Mouse (Mus musculus): ENCODE results near the gene Arfgef3.
"Not testable (repeated sequence)": the region's sequence is repeated elsewhere in the genome, so short reads cannot be mapped to it uniquely, and the experiment has no call there.

Arfgef3 gene

DNA sequence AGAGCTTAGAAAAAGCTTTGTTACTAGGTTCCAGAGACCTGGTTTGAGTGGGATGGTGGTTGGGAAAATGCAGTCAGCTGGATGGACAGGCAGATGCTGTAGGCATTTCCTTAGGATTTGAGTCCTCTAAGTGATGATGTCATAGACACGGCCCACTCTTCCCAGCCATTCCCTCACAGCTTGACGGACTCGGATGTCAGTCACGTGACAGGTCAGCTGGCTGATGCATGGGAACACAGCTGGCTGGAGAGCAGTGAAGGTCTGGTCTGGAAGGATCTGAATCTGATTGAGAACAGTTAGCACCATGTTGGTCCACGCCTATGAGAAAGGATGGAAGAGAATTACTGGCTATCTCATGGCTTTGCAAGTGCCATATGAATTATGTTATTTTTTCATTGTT is 154.3 kb downstream of the Arfgef3 start:
- in situ Hi-C loops (cut with MboI, MseI) = no loop called here

GRCm38 (mm10) chr10:18584188-18584587 is 159.6 kb downstream of the Arfgef3 start:
- in situ Hi-C loops (cut with MboI, MseI) = no loop called here

DNA sequence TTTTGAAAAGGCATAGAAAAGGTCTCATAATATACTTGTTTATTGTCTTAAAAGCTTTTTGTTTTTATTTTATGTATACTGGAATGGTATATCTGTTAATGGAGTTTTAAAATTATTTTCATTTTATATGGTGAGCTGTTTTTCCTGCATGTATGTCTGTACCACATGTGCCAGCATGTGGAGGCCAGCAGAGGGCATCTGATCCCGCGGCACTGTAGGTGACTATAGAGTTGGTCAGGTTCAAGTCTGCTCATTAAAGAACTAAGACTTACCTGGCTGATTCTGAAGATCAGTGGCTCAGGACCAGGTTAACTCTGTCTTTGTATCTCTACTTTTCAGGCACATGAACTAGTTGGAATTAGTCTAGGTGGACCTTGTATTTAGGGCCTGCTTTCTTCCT is 171.2 kb downstream of the Arfgef3 start:
- in situ Hi-C loops (cut with MboI, MseI) = no loop called here

GRCm38 (mm10) chr10:18562940-18563339 is 180.8 kb downstream of the Arfgef3 start:
- in situ Hi-C loops (cut with MboI, MseI) = loop anchor here (5.0 to 10.0 kb wide), 3 partner anchors 39 to 349 kb away; no protein-coding TSS in a partner anchor

DNA sequence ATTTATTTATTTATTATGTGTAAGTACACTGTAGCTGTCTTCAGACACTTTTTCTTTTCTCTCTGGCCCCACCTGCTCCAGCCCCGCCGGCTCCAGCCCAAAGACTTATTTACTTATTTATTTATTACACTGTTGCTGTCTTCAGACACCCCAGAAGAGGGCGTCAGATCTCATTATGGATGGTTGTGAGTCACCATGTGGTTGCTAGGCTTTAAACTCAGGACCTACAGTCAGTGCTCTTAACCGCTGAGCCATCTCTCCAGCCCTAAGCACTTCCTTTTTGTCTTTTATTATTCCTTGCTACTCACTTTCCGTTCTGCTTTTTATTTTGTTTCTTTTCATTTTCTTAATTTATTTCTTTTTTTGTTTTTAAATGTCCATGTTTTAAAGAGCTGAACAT is 182.3 kb downstream of the Arfgef3 start:
- in situ Hi-C loops (cut with MboI, MseI) = loop anchor here (5.0 to 10.0 kb wide), 3 partner anchors 41 to 351 kb away; no protein-coding TSS in a partner anchor

DNA sequence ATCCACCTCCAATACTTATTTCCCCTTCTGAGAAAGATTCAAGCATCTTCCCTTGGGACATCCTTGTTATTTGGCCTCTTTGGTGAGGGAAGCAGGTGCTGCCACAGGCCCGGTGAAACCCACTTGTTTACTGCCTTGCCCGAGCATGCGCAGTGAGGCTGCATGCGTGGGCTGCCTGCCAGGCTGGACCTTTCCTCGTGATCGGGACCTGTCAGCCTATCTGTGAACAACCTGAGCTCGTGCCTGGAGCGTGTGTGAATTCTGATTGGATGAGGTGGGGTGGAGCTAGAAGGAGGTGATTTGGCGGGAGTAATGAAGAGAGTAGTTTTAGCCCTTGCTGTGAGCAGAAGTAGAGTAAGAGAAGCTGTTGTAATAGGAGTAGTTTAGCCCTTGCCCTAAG is 184.7 kb downstream of the Arfgef3 start:
- in situ Hi-C loops (cut with MboI, MseI) = not testable (repeated sequence)

DNA sequence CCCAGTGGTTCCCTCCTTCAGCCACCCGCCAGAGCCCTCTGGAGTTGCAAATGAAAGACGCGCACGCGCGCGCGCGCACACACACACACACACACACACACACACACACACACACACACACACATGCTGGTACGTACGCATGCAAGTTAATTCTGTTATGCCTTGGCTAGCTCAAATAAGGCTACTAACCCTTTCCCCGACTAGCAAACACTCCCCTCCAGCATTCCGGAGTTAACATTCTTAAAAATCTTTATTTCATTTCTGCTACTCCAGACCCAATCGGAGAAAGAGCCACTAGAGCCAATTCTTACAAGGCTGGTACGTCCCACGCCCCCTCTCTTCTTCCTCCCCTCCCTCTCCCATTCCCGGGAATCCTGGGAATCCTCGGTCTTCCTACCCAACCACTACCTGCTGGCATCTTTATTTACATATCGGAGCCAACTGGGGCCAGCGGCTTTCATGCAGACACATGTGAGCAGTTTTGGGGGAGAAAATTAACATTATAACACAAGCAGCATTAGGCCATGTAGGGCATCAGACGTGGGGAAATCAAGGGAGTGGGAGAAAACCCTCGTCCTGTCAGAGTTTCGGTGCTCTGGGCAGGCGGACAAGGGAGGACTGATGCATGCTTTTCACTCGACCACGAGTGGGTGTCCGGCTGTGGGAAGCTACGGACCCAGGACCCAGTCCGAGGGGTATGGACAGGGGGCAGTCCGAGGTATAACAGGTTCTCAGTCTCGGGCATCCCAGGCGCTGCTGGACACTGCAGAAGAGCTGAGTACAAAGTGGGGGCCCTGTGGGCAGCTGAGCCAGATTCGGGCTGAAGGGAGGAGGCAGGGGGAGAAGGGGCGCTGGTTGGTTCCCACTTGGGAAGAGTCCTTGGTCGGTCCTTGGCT is 194.2 kb downstream of the Arfgef3 start:
- in situ Hi-C loops (cut with MboI, MseI) = no loop called here

- in situ Hi-C loops (cut with MboI, MseI) = no loop called here
Measured at GRCm38 (mm10) chr10:18547381-18547780, 196.4 kb downstream of the Arfgef3 start.

DNA sequence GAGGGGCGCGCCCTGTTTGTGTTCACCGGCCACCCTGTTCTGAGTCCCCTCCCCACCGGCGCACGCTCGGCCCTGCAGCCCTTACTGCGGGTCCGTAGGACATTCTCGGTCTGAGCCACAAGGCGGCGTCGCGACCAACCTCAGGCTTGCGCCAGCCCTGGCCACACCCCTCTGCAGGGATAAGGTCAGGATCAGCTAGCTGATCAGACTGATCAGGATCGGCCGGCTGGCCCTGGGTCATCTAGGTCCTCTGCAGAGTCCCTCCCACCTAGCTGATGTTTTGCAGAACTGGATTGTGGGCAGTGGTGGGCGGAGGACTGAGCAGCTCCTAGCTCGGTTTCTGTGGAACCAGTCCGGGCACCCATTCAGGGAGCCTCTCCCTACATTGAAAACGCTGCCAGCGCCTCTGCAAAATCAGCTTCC is 197.9 kb downstream of the Arfgef3 start, which contains the start of gene Hebp2:
Hebp2 (minus strand) TSS at position 264 of the 423 bp plus-strand sequence.
- in situ Hi-C loops (cut with MboI, MseI) = no loop called here

GRCm38 (mm10) chr10:18545309-18545708 is 198.4 kb downstream of the Arfgef3 start:
- in situ Hi-C loops (cut with MboI, MseI) = no loop called here

DNA sequence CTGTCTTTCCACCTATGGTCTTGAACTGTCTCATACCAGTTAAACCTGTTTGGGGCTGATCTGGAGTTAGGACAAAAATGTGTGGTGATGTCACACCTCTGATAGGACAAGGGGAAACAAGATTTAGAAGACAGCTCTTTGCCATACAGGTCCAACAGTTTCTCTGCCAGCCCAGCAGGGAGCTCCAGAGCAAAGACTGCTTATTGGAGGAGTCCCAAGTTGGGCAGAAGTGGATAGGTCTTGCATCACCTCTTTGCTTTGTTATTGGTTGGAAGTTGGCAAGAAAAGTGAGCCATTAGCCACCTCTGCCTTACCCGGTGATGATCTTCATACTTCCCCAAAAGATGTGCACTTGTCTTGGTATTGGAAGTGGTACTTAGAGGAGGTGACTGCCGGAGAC is 206.9 kb downstream of the Arfgef3 start:
- in situ Hi-C loops (cut with MboI, MseI) = no loop called here

DNA sequence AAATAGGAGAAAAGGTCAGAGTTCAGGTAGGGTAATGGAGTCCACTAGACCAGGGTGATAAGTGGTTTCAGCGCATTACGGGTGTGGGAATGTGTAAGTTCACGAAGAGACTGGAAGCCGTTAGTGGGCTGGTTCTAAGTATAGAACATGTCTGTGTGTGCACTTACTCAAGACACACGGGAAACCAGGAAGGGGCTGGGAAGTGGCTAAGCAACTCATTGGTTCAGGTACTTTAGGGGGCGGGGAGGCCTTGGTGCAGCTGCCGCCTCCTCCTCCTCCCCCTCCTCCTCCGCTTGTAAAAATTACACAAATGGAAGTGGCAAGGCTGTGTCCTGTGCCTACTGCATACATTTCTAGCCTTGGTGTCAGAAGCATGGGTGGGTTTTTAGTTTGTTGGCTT is 211.5 kb downstream of the Arfgef3 start:
- in situ Hi-C loops (cut with MboI, MseI) = no loop called here

Data from T-helper 17 cell (primary cell).